Mouse (Mus musculus): ENCODE results near the gene Gm21985. TPM values are rescaled to one million over a fixed set of nuclear protein-coding genes. Genes with fewer than 3 reads are reported as not detected.
"Not testable (repeated sequence)": the region's sequence is repeated elsewhere in the genome, so short reads cannot be mapped to it uniquely, and the experiment has no call there.

Gm21985 gene
- total RNA-seq, 2 experiments from 2014 or later: 1.8 to 3.2 TPM

GRCm38 (mm10) chr2:112445511-112445910 is 179.4 kb downstream of the Gm21985 start:
- DNase-seq (ENCODE audit: low spot score in 2 of 2): no peak
- intact Hi-C loops (cut with DNase I): no loop called here

- intact Hi-C loops (cut with DNase I): not testable (repeated sequence)
Observed at GRCm38 (mm10) chr2:112448046-112448445, 181.9 kb downstream of the Gm21985 start.

GRCm38 (mm10) chr2:112448510-112449059 is 182.5 kb downstream of the Gm21985 start:
- no peak for DNase-seq (ENCODE audit: low spot score in 2 of 2)
- intact Hi-C loops (cut with DNase I): loop anchor here (1.0 kb wide), 1 partner anchor 69 kb away; the partner anchor contains the start of gene Katnbl1

More at GRCm38 (mm10) chr2:112448046-112448445, 181.9 kb downstream of the Gm21985 start:
- DNase-seq (ENCODE audit: low spot score in 2 of 2): not testable (repeated sequence)

GRCm38 (mm10) chr2:112449597-112450296 is 183.6 kb downstream of the Gm21985 start:
- DNase-seq (ENCODE audit: low spot score in 2 of 2): no peak
- intact Hi-C loops (cut with DNase I): loop anchor here (1.0 to 10.0 kb wide), 2 partner anchors 70 to 185 kb away; partner anchors contain the start of genes Gm21985, Katnbl1, Nop10 and Slc12a6

- intact Hi-C loops (cut with DNase I): loop anchor here (10.0 kb wide), 1 partner anchor 188 kb away; the partner anchor contains the start of genes Gm21985, Nop10 and Slc12a6
- DNase-seq (ENCODE audit: low spot score in 2 of 2): not testable (repeated sequence)
Observed at GRCm38 (mm10) chr2:112452513-112452912, 186.4 kb downstream of the Gm21985 start.

- intact Hi-C loops (cut with DNase I): loop anchor here (10.0 kb wide), 1 partner anchor 189 kb away; the partner anchor contains the start of genes Gm21985, Nop10 and Slc12a6
- DNase-seq (ENCODE audit: low spot score in 2 of 2): no peak
Observed at GRCm38 (mm10) chr2:112454125-112454861, 188.2 kb downstream of the Gm21985 start.

- DNase-seq (ENCODE audit: low spot score in 2 of 2): peak; percentile 93 to 96
- intact Hi-C loops (cut with DNase I): loop anchor here (10.0 kb wide), 1 partner anchor 190 kb away; the partner anchor contains the start of genes Gm21985, Nop10 and Slc12a6
Observed at GRCm38 (mm10) chr2:112454862-112455564, 188.9 kb downstream of the Gm21985 start, which contains the start of gene Emc7. Gene Emc7 (plus strand): TSS chr2:112454997.

Other genes with a start within 250 kb of the Gm21985 start
- not detected for gene Olfr1311, start 241.9 kb upstream of the Gm21985 start, total RNA-seq (2021)
- gene Olfr1312, start 216.1 kb upstream of the Gm21985 start, total RNA-seq (2021): not detected
- not detected for gene Olfr1313, start 188.5 kb upstream of the Gm21985 start, total RNA-seq (2021)
- gene Olfr1314, start 169.5 kb upstream of the Gm21985 start, total RNA-seq (2021): not detected
- gene Olfr1315-ps1, start 150.9 kb upstream of the Gm21985 start, total RNA-seq (2021): not detected
- gene Olfr1316, start 131.3 kb upstream of the Gm21985 start, total RNA-seq (2021): not detected
- gene Olfr1317, start 126.0 kb upstream of the Gm21985 start, total RNA-seq (2021): not detected
- not detected for gene Olfr1318, start 112.1 kb upstream of the Gm21985 start, total RNA-seq (2021)
- 100 to 1,000 TPM; 121 to 122 TPM for gene Lpcat4, start 26.8 kb upstream of the Gm21985 start, total RNA-seq (2021)
- not detected for gene Nutm1, start 7.0 kb upstream of the Gm21985 start, total RNA-seq (2021)
- 10 to 100 TPM; 70.2 to 71.9 TPM for gene Nop10, start 4.4 kb upstream of the Gm21985 start, total RNA-seq (2021)
- 100 to 1,000 TPM; 114 to 125 TPM for gene Slc12a6, start 489 bp upstream of the Gm21985 start, total RNA-seq (2021)
- 100 to 1,000 TPM; 178 to 180 TPM for gene Emc4, start 101.7 kb downstream of the Gm21985 start, total RNA-seq (2021)
- 10 to 100 TPM; 11.9 to 13.0 TPM for gene Katnbl1, start 112.9 kb downstream of the Gm21985 start, total RNA-seq (2021)
- 10 to 100 TPM; 44.6 to 46.1 TPM for gene Emc7, start 188.7 kb downstream of the Gm21985 start, total RNA-seq (2021)
- gene Chrm5, start 214.5 kb downstream of the Gm21985 start, total RNA-seq (2021): 1 to 10 TPM; 1.1 to 3.6 TPM
- 10 to 100 TPM in 1 of 2 experiments, 1 to 10 TPM in 1; 9.4 to 10.8 TPM for gene Aven, start 226.7 kb downstream of the Gm21985 start, total RNA-seq (2021)

Measured in left cerebral cortex, postnatal 14 days (tissue).